Mouse (Mus musculus) adipose tissue, adult 10 weeks (tissue): ENCODE data around the gene Pkib. TPM values are rescaled to one million over a fixed set of nuclear protein-coding genes. Genes with fewer than 3 reads are reported as not detected.

Experiments
- polyA plus RNA-seq: library from polyadenylated mRNA; stranded (reverse); fragments of 350-450 nt; fragmentation: Illumina TruSeq; extraction: RNeasy Lipid Tissue Mini Kit (QIAGEN cat#74804); gene quantifications from one replicate; pipeline ENCODE4 v1.2.3, GENCODE M21; 2014; ENCODE audit warnings: low read depth, low replicate concordance

The Pkib gene
- polyA plus RNA-seq, result 12.7 TPM

GRCm38 (mm10) chr10:57631896-57632867, at the start of gene Pkib:
Gene Pkib, plus strand, starts transcription at chr10:57631981.

GRCm38 (mm10) chr10:57784876-57785150, 153.0 kb downstream of the Pkib start, which contains the start of gene Fabp7:
Gene Fabp7, plus strand, starts transcription at chr10:57784881.

Other genes starting within 250 kb of the Pkib start
- gene Hsf2, start 145.6 kb upstream of the Pkib start, polyA plus RNA-seq, result 13.5 TPM
- 162 TPM for gene Serinc1, start 99.5 kb upstream of the Pkib start, polyA plus RNA-seq
- gene Fabp7, start 152.9 kb downstream of the Pkib start, polyA plus RNA-seq, result not detected
- gene Smpdl3a, start 162.4 kb downstream of the Pkib start, polyA plus RNA-seq, result 83.0 TPM